Mouse (Mus musculus): ENCODE results near the gene Sfxn3.

DNA sequence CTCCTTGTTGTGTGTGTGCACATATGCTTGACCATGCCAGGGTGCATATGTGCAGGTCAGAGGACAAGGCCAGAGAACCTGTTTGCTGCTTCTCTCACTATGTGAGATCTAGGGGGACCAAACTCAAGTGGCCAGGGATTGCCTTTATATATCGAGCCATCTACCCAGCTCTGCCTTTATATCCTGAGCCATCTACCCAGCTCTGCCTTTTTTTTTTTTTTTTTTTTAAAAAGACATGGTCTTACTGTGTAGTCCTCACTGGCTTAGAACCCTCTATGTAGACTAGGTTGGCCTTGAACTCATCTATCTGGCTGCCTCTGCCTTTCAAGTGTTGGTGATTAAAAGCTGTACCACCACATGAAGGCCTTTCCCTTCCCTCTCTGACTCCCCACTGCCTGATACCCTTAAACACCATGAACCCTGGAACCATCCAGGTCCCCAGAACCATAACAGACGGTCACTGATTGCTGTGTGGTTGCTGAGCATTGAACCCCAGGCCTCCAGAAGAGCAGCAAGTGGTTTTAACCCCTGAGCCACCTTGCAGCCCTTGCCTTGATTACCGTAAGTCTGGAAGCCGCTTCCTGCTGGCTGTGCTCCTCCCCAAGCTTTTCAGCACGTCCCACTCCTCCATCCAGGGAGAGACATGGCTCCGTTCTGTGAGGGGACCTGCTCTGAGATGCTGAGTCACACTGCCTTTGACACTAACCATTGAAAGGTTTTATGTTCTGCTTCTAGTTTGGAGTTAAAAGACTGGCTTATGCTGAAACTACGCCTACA is 43.4 kb upstream of the Sfxn3 start:
- TF ChIP-seq CTCF (IDR thresholded peaks at IDR 0.05; ENCODE audit: low read depth) (no peak), EP300 (IDR thresholded peaks at IDR 0.05; ENCODE audit: low read depth) (no peak)

Measured in liver, embryonic 14.5 days (tissue).